Mouse (Mus musculus) cerebellum, adult 9-11 months (tissue): ENCODE measurements at regions not wholly inside any gene's neighbourhood (a gene's known extent, or its start where the extent isn't known, plus 50 kb on each side); places are given as distances from the start of the nearest gene placed in this dataset.
"Not testable (repeated sequence)": the region's sequence is repeated elsewhere in the genome, so short reads cannot be mapped to it uniquely, and the experiment has no call there.

ENCODE experiments used
- DNase-seq: peaks from one replicate; pipeline ENCODE4 v3.0.0; 2022

- DNase-seq = no peak
These were observed 169.1 kb upstream of the Npvf start for GRCm38 (mm10) chr6:50823220-50823910.

- DNase-seq = no peak
These were observed 170.2 kb upstream of the Npvf start for GRCm38 (mm10) chr6:50824466-50824865.

GRCm38 (mm10) chr6:50831725-50832124 lies 177.5 kb upstream of the Npvf start:
- DNase-seq = no peak

- DNase-seq = no peak
These were observed 181.9 kb upstream of the Npvf start for GRCm38 (mm10) chr6:50835997-50836625.

- DNase-seq = no peak
These were observed 186.6 kb upstream of the Npvf start for GRCm38 (mm10) chr6:50840826-50841225.

- not testable (repeated sequence) for DNase-seq
These were observed 191.0 kb upstream of the Npvf start for GRCm38 (mm10) chr6:50845246-50845645.

- no peak for DNase-seq
These were observed 192.7 kb upstream of the Npvf start for GRCm38 (mm10) chr6:50846740-50847516.

GRCm38 (mm10) chr6:50847548-50847947 lies 193.3 kb upstream of the Npvf start:
- DNase-seq = no peak

- no peak for DNase-seq
These were observed 204.9 kb upstream of the Npvf start for GRCm38 (mm10) chr6:50859162-50859561.

- no peak for DNase-seq
These were observed 223.8 kb upstream of the Npvf start for GRCm38 (mm10) chr6:50877991-50878390.

- no peak for DNase-seq
These were observed 228.1 kb upstream of the Npvf start for GRCm38 (mm10) chr6:50882298-50882697.

GRCm38 (mm10) chr6:50882759-50883158 lies 228.5 kb upstream of the Npvf start:
- no peak for DNase-seq

- no peak for DNase-seq
These were observed 230.8 kb upstream of the Npvf start for GRCm38 (mm10) chr6:50885031-50885430.

GRCm38 (mm10) chr6:50885771-50886360 lies 231.6 kb upstream of the Npvf start:
- DNase-seq = no peak

- DNase-seq = peak; percentile 59
These were observed 236.3 kb upstream of the Npvf start for GRCm38 (mm10) chr6:50890370-50891204.

- DNase-seq = no peak
These were observed 236.9 kb upstream of the Npvf start for GRCm38 (mm10) chr6:50891205-50891526.

GRCm38 (mm10) chr6:50898792-50899191 lies 244.6 kb upstream of the Npvf start:
- no peak for DNase-seq

- DNase-seq = no peak
These were observed 261.2 kb upstream of the Npvf start for GRCm38 (mm10) chr6:50915166-50916030.

GRCm38 (mm10) chr6:50918248-50918647 lies 264.0 kb upstream of the Npvf start:
- DNase-seq = no peak

GRCm38 (mm10) chr6:50922235-50922634 lies 268.0 kb upstream of the Npvf start:
- no peak for DNase-seq

- no peak for DNase-seq
These were observed 270.3 kb upstream of the Npvf start for GRCm38 (mm10) chr6:50924571-50924970.

- no peak for DNase-seq
These were observed 270.8 kb upstream of the Npvf start for GRCm38 (mm10) chr6:50924998-50925397.
